Mouse (Mus musculus): Measurements from ENCODE around the gene Epha5.

DNA sequence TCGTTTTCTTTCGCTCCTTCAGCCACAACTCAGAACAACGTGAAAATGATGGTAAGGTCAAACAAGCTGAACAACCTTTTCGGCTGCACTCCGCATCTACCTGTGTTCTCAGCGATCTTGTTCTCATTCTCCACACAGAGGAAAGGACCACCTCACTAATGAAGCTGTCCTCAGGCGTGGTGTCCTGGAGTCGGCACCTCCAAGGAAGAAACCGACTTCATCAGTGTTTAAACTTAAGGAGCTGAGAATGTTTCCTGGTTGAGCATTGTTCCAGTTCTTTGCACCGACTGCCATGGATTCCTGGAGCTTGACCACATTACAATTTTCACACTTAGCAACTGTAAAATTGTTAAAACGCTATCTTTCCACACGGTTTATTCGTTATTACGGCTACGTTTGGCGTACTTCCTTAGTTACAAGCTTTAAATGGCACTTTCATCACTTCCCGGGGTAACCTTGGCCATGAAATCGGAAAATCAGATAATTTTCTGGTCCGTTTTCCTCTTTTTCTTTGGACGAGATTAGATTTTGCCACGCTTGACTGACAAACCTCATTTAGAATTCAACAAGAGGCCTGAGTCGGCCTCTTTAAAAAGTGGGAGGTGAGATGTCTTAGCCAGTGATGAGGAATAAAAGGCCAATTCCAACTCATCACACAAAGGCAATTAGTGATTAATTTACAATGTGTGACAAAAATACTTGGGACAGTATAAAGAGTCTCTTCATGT, 135.7 kb downstream of the Epha5 start:
- TF ChIP-seq POLR2A (IDR thresholded peaks at IDR 0.05; ENCODE audit: insufficient read depth, low read length): no peak
- TF ChIP-seq CTCF (IDR thresholded peaks at IDR 0.05; ENCODE audit: low read depth, low read length): no peak
- TF ChIP-seq EP300 (IDR thresholded peaks at IDR 0.05; ENCODE audit: insufficient read depth, low read depth, low read length): no peak
